Mouse (Mus musculus): ENCODE measurements around the gene Vps52.
A peak's percentile ranks its signal among the peaks of the same experiment; 100 is the strongest.

The Vps52 gene

GRCm38 (mm10) chr17:33955555-33956214 lies at the start of gene Vps52, which contains the start of gene Rps18:
Gene Vps52 (plus strand): TSS chr17:33955812.
Gene Rps18 (minus strand): TSS chr17:33956001.
- peak; percentile 93 for DNase-seq (ENCODE audit: low spot score in 2 of 2)

DNA sequence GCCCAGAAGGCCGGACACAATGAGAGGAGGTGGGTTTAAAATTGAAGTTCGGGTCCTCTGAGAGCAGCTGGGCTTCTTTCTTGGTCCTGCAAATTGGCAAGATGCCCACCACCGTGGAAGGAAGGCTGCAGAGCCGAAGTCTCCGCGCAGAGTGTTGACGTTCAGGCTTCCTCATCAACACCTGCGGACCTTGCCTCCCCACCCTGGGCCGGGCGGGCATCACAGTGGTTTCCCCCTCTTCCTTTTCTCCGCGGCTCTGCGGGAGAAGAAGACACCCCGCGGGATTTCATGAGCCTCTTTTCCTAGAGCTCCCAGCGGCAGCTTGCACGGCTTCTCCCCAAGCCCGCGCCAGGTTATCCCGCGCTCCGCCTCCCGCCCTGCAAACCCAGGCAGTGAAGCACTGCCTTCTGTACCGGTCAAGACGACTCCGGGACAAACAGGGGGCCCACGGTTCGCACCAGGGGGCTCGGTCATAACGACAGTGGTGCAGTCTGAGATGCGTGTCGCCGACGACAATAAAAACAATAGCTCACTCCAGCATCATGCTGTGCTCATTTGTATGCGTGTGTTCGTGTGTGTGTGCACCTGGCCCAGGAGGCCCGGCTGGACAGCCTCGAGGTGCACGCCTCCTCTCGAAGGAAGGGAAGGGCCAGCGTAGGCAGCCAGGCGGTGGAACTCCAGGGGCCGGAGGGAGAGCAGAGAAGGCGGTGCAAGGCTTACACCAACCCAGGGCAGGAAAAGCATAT lies 47.1 kb upstream of the Vps52 start:
- no peak for DNase-seq (ENCODE audit: low spot score in 2 of 2)

- DNase-seq (ENCODE audit: low spot score in 2 of 2): peak; percentile 98 to 99
Observed at GRCm38 (mm10) chr17:33909077-33909868, 46.3 kb upstream of the Vps52 start, which contains the start of gene Daxx. Gene Daxx (plus strand): TSS chr17:33909414.

- DNase-seq (ENCODE audit: low spot score in 2 of 2): no peak
Observed at GRCm38 (mm10) chr17:33909869-33910250, 45.8 kb upstream of the Vps52 start.

DNA sequence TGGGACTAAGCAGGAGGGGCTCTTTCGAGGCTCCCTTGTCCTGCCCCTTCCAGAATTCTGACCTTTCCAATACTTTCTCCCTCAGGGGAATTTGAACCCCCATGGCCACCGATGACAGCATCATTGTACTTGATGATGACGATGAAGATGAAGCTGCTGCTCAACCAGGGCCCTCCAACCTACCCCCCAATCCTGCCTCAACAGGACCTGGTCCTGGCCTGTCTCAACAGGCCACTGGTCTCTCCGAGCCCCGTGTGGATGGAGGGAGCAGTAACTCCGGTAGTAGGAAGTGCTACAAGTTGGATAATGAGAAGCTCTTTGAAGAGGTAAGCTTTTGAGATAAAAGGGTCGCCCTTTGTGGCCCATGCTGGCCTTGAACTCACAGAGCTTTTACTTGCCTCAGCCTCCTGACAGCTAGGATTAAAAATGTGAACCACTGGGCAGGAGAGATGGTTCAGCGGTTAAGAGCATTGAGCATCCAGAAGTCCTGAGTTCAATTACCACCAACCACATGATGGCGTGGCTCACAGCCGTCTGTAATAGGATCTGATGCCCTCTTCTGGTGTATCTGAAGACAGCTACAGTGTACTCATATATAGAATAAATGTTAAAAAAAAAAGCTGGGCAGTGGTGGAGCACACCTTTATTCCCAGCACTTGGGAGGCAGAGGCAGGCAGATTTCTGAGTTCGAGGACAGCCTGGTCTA lies 45.1 kb upstream of the Vps52 start:
- no peak for DNase-seq (ENCODE audit: low spot score in 2 of 2)

DNA sequence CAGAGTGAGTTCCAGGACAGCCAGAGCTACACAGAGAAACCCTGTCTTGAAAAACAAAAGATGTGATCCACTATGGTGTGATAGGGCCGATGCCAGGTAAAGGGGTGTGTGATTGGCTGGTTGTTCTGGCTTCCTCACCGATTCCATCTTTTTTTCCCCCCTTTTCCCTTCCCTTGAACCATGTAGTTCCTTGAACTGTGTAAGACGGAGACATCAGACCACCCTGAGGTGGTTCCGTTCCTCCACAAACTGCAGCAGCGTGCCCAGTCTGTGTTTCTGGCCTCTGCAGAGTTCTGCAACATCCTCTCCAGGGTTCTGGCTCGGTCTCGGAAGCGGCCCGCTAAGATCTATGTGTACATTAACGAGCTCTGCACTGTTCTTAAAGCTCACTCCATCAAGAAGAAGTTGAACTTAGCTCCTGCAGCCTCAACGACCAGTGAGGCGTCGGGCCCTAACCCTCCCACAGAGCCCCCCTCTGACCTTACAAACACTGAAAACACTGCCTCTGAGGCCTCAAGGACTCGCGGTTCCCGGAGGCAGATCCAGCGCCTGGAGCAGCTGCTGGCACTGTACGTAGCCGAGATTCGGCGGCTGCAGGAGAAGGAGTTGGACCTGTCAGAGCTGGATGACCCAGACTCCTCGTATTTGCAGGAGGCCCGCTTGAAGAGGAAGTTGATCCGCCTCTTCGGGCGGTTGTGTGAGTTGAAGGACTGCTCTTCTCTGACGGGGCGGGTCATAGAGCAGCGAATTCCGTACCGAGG lies 44.4 kb upstream of the Vps52 start:
- DNase-seq (ENCODE audit: low spot score in 2 of 2): peak in 1 of 2 experiments; percentile 16

- no peak for DNase-seq (ENCODE audit: low spot score in 2 of 2)
Observed at GRCm38 (mm10) chr17:33911813-33912414, 43.7 kb upstream of the Vps52 start.

DNA sequence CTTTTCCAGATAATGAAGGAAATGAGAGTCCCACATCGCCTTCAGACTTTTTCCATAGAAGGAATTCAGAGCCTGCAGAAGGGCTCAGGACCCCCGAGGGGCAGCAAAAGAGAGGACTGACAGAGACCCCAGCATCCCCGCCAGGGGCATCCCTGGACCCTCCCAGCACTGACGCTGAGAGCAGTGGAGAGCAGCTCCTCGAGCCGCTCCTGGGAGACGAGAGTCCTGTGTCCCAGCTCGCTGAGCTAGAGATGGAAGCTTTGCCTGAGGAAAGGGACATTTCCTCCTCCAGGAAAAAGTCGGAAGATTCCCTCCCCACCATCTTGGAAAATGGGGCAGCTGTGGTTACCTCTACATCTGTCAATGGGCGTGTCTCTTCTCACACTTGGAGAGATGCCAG lies 42.3 kb upstream of the Vps52 start:
- no peak for DNase-seq (ENCODE audit: low spot score in 2 of 2)

DNA sequence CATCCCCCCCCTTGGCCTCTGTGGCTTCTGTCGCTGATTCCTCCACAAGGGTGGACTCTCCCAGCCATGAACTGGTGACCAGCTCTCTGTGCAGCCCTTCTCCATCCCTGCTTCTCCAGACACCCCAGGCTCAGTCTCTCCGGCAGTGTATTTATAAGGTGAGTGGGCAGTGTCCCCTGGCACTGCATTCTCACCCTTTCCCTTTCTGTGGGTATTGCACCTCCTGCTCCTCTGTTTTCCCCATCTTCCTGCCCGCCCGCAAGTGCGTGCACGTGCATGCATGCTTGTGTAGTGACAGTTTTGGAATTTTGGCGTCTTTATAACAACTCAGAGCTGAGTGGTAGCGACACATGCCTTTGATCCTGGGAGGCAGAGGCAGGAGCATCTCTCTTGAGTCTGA lies 41.7 kb upstream of the Vps52 start:
- peak in 1 of 2 experiments; percentile 16 for DNase-seq (ENCODE audit: low spot score in 2 of 2)

DNA sequence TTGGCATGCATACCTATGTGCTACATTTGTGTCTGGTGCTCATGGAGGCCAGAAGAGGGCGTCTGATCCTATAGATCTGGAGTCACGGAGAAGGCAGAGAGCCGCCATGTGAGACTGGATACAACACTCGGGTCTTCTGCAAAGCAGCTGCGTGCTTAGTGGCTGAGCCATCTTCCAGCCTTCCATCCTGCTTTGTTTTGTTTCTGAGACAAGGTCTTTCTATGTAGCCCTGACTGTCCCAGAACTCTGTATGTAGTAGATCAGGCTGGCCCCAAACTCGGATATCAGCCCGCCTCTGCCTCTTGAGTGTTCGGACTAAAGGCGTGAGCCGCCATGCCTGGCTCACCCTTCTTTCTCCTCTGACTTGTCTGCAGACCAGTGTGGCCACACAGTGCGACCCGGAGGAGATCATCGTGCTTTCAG lies 40.6 kb upstream of the Vps52 start:
- DNase-seq (ENCODE audit: low spot score in 2 of 2): no peak

DNA sequence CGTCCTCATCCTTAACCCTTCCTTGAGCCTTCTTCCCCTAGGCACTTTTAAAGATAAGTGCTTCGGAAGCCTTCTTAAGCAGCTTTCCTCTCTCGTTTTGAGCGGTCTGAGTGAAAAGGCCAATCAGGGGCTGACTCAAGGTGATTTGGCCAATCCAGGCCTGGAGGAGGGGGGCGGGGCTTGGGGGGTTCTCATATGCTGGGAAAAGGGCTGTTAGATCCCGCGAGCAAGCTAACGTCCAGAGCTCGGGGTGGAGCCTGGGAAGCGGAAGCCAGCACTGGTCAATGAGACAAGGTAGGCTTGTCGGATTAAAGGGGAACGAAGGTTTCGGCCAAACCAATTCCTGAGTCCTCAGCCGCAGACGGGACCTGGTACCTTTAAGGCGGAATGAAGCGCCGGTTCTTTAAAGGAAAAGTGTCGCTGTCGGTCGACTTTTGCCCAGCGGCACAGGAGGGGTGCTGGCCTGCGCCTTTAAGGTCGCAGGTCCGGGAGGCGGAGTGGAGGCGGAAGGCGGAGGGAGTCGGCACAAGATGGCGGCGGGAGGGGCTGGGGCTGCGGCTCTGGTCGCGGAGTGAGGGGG lies 39.9 kb upstream of the Vps52 start, which contains the start of the genes Tapbp and Zbtb22:
TSS of gene Tapbp (plus strand) at position 229 of the 580 bp plus-strand sequence.
TSS of gene Zbtb22 (plus strand) at position 234 of the 580 bp plus-strand sequence.
- DNase-seq (ENCODE audit: low spot score in 2 of 2): peak; percentile 94 to 96

- peak in 1 of 2 experiments; percentile 63 for DNase-seq (ENCODE audit: low spot score in 2 of 2)
Observed at GRCm38 (mm10) chr17:33916294-33916693, 39.3 kb upstream of the Vps52 start.

- DNase-seq (ENCODE audit: low spot score in 2 of 2): peak in 1 of 2 experiments; percentile 23
Observed at GRCm38 (mm10) chr17:33916847-33917655, 38.6 kb upstream of the Vps52 start.

DNA sequence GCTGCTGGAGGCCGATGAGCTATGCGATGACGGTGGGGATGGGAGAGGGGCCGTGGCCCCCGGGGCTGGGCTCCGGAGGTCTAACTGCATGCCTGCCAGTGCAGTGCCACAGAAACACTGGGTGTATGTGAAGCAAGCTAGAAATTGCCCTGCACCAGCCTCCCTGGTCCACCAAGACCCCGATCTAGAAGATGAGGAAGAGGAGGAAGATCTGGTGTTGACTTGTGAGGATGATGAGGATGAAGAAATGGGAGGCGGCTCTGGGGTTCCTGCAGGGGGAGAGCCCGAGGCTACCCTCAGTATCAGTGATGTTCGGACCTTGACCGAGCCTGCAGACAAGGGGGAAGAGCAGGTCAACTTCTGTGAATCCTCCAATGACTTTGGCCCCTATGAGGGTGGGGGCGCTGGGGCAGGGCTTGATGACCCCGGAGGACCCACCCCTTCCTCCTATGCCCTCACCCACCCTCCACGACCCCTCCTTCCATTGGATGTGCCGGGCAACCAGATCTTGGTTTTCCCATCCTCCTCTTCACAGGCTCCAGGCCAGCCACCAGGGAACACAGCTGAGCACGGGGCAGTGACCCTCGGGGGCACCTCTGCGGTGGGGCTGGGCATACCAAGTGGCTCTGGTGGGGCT lies 37.8 kb upstream of the Vps52 start:
- peak; percentile 20 to 58 for DNase-seq (ENCODE audit: low spot score in 2 of 2)

DNA sequence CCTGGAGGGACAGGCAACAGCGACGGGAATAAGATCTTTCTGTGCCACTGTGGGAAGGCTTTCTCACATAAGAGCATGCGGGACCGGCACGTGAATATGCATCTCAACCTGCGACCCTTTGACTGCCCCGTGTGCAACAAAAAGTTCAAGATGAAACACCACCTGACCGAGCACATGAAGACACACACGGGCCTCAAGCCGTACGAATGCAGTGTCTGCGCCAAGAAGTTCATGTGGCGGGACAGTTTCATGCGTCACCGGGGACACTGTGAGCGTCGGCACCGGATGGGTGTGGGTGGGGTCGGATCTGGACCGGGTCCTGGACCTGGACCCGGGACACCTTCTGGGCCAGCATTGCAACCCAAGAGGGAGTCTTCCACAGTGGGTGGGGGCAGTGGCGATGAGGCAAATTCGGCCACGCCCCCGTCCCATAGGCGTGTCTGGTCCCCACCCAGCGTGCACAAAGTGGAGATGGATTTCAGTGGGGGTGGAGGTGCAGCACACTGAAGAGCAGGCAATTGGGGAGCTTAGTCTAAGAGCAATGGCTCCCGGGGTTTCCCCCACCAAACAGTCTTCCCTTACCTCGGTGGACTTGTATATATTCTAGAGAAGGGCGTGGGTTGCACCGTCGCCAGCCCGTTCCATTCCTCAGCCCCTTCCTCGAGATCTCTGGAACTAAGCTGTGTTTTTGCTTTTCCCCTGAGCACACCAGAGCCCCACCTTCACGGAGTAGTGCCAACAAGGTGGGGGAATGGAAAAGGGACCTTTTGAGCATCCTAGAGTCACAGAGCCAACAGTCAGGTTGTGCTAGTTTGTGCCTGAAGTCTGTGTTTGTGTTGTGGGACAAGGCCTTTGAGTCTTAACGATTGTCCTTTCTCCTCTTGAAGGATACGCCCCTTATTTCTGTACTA lies 37.1 kb upstream of the Vps52 start:
- DNase-seq (ENCODE audit: low spot score in 2 of 2): peak in 1 of 2 experiments; percentile 63

DNA sequence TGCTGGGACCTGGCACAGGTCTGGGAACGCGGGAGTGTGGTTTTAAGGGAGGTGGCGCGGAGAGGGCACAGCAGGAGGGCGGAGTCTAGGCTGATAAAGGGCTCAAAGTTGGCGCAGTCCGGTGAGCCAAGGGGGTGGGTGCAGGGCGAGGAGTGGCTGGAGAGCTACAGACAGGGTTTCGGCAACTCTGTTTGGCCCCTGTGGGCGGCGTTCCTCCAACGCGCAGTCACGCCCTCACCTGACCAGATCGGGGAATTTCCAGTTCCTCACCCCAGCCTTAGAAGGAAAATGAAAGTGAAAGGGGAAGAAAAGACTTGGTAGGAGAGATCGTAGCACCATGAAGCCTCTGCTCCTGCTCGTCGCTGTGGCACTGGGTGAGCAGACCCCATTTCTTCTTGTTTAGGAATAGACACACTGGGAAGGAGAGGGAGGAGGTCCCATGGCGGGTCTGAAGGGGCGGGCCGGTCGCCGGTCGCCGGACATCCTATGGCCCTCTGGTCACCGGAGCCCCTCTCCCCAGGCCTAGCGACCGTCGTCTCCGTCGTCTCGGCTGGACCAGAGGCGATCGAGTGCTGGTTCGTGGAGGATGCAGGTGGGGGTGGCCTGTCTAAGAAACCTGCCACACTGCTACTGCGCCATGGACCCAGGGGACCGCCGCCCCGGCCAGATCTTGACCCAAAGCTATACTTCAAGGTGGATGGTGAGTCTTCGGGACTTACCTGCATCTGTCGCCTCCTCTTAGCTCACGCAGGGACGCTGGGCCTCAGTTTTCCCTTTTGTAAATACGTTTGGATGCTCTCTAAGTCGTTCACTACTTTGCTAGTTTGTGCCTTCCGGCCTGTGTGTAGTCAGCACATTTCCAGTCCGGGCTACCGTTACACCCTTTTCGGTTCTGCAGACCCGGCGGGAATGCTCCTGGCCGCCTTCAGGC lies 36.0 kb upstream of the Vps52 start:
- peak; percentile 80 to 81 for DNase-seq (ENCODE audit: low spot score in 2 of 2)

Measured in urinary bladder, postnatal 4 days (tissue).